Mouse (Mus musculus) G1E (cell line): ENCODE measurements around the gene Pcolce2. TPM values are rescaled to one million over a fixed set of nuclear protein-coding genes. Genes with fewer than 3 reads are reported as not detected.

Source experiments
- ATAC-seq: 2 replicates; pipeline ENCODE4 v1.8.0; 2016; ENCODE audit warnings: mild to moderate bottlenecking; ENCODE audit not compliant: insufficient number of reproducible peaks, poor library complexity, low FRiP score, severe bottlenecking; ENCODE audit errors: extremely low read depth
- DNase-seq: peaks from one replicate; pipeline ENCODE4 v3.0.0; 2012; ENCODE audit warnings: low spot score
- H3K27me3 ChIP-seq: 2 replicates; pipeline ENCODE4 v1.6.1; 2012; ENCODE audit warnings: mild to moderate bottlenecking, low read length, inconsistent platforms; ENCODE audit not compliant: insufficient read depth
- H3K36me3 ChIP-seq: replicated peaks from 2 replicates; pipeline ENCODE3; 2012; ENCODE audit warnings: mild to moderate bottlenecking, inconsistent platforms
- H3K4me1 ChIP-seq: 2 replicates; pipeline ENCODE4 v1.6.1; 2012; ENCODE audit warnings: low read depth, low read length, inconsistent platforms, mixed read lengths; ENCODE audit not compliant: insufficient read depth
- H3K4me3 ChIP-seq: 2 replicates; pipeline ENCODE4 v1.5.1; 2012; ENCODE audit warnings: low read depth, mild to moderate bottlenecking, inconsistent platforms, low read length, moderate library complexity, mixed read lengths
- H3K9me3 ChIP-seq: replicated peaks from 2 replicates; pipeline ENCODE4 v1.6.1; 2012; ENCODE audit warnings: inconsistent platforms
- CTCF ChIP-seq: IDR thresholded peaks from 2 replicates; pipeline ENCODE4 v1.5.1; 2012; ENCODE audit warnings: low read depth, low read length, inconsistent platforms, mixed read lengths
- GATA1 ChIP-seq: IDR thresholded peaks from 2 replicates; pipeline ENCODE4 v1.6.1; 2012; ENCODE audit warnings: borderline replicate concordance, low read length, inconsistent platforms, mixed read lengths
- GATA2 ChIP-seq: IDR thresholded peaks from 2 replicates; pipeline ENCODE4 v1.6.1; 2012; ENCODE audit warnings: low read depth, low read length, inconsistent platforms, borderline replicate concordance
- POLR2AphosphoS5 ChIP-seq: IDR thresholded peaks from 2 replicates; pipeline ENCODE4 v1.6.1; 2012; ENCODE audit warnings: low read depth, low read length, inconsistent platforms; ENCODE audit not compliant: insufficient replicate concordance
- TAL1 ChIP-seq: conservative IDR thresholded peaks from 2 replicates; pipeline ENCODE4 v1.6.1; 2012; ENCODE audit warnings: low read depth, low read length, inconsistent platforms, mixed read lengths
- polyA plus RNA-seq: library from polyadenylated mRNA; stranded (reverse); fragments of >175 nt; gene quantifications from 2 replicates; pipeline ENCODE4 v1.2.3, GENCODE M21; 2012
- total RNA-seq, 2 experiments: library from RNA; stranded (forward) in 1 of 2; stranded (reverse) in 1 of 2; fragments of 200-1000 nt in 1 of 2; fragments of >200 nt in 1 of 2; fragmentation: Nextera tagmentation in 1 of 2; gene quantifications; 2 replicates each; pipeline ENCODE4 v1.2.3; 2014 to 2017

Gene Pcolce2
- total and polyA plus RNA-seq, 3 experiments: 0.05 TPM; not detected in 2

DNA sequence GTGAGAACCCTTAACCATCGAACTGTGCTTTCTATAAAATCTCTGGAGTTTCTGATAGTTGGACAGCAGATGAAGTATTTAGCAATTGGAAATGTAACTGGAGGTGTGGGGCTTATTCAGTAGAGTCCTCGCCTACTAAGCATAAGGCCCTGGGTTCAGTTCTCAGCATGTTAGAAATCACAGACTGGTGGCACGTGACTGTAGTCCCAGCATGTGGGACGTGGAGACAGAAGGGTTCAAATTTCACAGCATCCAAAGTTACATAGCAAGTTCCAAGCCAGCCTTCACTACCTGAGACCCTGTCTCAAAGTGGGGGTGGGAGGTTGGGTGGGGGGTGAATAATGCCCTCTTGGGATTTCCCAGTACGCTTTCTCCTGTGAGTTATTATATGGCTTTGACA lies 30.9 kb downstream of the Pcolce2 start:
- H3K9me3 ChIP-seq: no peaks in the 10 kb centered on the region; the same call in 1 of the 2 replicates
- TF ChIP-seq GATA1 (no peak), GATA2 (no peak), TAL1 (no peak), POLR2AphosphoS5 (no peak), CTCF (no peak)
- H3K4me3 ChIP-seq: no peak overlapping the region
- ATAC-seq (no peak), DNase-seq (no peak)
- H3K36me3 ChIP-seq: no peaks in the 10 kb centered on the region
- no peaks in the 10 kb centered on the region for H3K4me1 ChIP-seq
- no peaks in the 10 kb centered on the region for H3K27me3 ChIP-seq

DNA sequence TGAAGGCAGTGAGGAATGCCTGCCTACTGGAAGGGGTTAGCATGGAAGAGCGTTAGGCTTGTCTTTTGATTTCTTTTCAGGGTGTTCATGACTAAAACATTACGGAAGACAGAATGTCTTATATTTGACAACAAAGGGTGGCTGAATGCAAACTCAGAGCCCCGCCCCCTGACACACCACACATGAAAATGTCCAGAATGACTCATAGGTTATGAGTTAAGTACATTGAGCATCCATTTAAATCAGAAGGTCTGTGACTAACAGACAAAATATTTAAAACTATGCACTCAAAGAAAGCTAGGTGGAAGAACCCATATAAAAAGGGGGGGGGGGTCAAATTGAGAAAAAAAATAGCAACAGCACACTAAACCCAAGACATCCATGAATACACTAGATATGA lies 34.9 kb downstream of the Pcolce2 start:
- peaks cover 2% of the 10 kb centered on the region for H3K9me3 ChIP-seq
- TF ChIP-seq GATA1 (no peak), TAL1 (no peak), CTCF (no peak), GATA2 (no peak), POLR2AphosphoS5 (no peak)
- no peak for DNase-seq
- no peak overlapping the region for H3K4me3 ChIP-seq
- no peaks in the 10 kb centered on the region for H3K4me1 ChIP-seq
- H3K36me3 ChIP-seq: no peaks in the 10 kb centered on the region
- H3K27me3 ChIP-seq: no peaks in the 10 kb centered on the region
- ATAC-seq: no peak

DNA sequence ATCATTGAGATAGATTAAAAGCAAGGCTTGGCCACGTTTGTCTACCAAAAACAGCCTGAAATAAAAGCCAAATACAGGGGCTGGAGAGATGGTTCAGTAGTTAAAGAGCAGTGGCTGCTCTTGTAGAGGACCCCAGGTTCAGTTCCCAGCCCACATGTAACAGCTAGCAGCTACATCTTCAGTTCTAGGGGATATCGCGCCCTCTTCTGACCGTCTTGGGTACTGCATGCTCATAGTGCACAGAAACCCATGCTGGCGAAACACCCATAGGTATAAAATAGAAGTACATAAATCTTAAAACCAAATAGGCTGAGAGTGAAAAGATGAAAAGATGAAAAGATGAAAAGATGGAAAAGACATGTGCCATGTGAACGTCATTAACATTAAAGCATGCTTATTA lies 35.4 kb downstream of the Pcolce2 start:
- no peak for DNase-seq
- ATAC-seq: no peak

DNA sequence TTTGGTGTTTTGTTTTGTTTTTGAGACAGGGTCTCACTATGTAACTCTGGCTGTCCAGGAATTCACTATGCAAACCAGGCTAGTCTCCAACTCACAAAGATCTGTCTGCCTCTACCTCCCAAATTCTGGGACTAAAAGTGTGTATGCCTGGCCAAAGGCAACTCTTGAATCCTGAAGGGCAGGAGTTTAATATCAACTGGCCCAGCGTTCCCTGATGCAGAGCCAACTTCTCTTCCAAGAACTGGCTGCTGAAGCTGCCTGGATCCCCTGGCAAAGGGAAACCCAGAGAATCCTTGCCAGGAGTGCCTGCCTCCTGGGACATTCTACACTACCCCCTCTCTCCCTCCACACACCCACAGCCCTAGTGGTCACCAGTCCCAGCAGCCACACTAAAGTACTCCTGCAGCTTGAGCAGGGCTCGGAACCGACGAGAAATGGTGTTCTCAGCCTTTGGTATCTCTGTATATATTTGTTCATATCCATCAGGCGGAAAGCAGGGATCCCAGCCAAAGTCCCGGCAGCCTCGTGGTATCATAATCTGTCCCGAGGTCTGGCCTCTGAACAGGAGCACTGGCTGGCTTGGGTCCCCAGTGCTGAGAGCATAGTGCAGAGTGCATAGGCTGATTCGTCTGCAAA lies 37.8 kb downstream of the Pcolce2 start:
- H3K4me1 ChIP-seq: no peaks in the 10 kb centered on the region
- H3K27me3 ChIP-seq: no peaks in the 10 kb centered on the region
- H3K9me3 ChIP-seq: peaks cover 2% of the 10 kb centered on the region
- no peak overlapping the region for H3K4me3 ChIP-seq
- ATAC-seq (no peak), DNase-seq (no peak)
- H3K36me3 ChIP-seq: no peaks in the 10 kb centered on the region
- TF ChIP-seq GATA1 (no peak), CTCF (no peak), TAL1 (no peak), GATA2 (no peak), POLR2AphosphoS5 (no peak)

More for the DNA sequence above, 35.4 kb downstream of the Pcolce2 start:
- H3K36me3 ChIP-seq: no peaks in the 10 kb centered on the region
- H3K4me1 ChIP-seq: no peaks in the 10 kb centered on the region
- H3K9me3 ChIP-seq: peaks cover 2% of the 10 kb centered on the region
- no peak for TF ChIP-seq GATA2
- no peak for TF ChIP-seq GATA1
- no peak for TF ChIP-seq CTCF
- no peak for TF ChIP-seq POLR2AphosphoS5
- TF ChIP-seq TAL1: no peak
- H3K4me3 ChIP-seq: no peak overlapping the region
- H3K27me3 ChIP-seq: no peaks in the 10 kb centered on the region

DNA sequence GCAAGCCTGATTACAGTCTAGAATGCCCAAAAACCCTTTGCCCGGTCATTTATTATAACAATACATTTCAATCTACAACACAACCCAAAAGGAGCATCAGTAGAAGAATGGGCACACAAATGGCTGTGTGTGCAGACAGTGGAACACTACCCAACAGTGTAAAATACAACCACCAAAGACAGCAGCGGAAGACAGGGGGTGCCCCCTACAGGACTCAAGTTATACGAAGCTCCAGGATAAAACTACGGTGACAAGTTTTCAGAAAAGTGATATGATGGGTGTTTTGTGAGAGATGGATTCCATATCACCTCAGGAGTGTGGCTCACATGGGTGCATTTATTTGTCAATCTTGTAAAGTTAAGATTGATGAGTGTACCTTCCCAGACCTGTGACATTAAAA lies 38.6 kb downstream of the Pcolce2 start:
- ATAC-seq: no peak
- Histone ChIP-seq H3K4me3 (no peak overlapping the region), H3K36me3 (no peaks in the 10 kb centered on the region), H3K27me3 (no peaks in the 10 kb centered on the region), H3K9me3 (peaks cover 2% of the 10 kb centered on the region), H3K4me1 (no peaks in the 10 kb centered on the region)
- TF ChIP-seq POLR2AphosphoS5: no peak
- TF ChIP-seq GATA1: no peak
- no peak for TF ChIP-seq CTCF
- no peak for TF ChIP-seq GATA2
- no peak for TF ChIP-seq TAL1
- no peak for DNase-seq

DNA sequence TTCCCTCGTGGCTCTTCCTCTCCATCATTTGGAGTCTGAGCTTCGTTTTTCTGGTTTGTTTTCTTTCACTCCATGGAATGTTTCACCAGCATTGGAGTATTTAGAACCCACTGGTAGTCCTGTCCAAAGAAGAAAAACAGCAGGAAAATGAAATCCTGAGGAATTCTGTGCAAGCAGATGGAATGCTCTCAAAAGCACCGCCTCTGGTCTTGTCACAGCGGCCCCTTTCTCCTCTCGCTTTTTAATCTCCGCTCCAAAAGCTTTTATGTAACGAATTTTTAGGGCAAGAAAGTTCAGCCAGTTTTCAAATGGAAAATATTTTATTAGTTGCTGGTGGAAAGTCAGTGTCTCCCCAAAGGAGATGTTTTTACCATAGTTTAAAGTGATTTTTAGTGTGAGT lies 42.6 kb downstream of the Pcolce2 start:
- H3K36me3 ChIP-seq: no peaks in the 10 kb centered on the region
- no peak overlapping the region for H3K4me3 ChIP-seq
- no peak for TF ChIP-seq GATA2
- no peak for TF ChIP-seq POLR2AphosphoS5
- TF ChIP-seq CTCF: no peak
- no peak for TF ChIP-seq GATA1
- no peak for TF ChIP-seq TAL1
- no peaks in the 10 kb centered on the region for H3K4me1 ChIP-seq
- H3K9me3 ChIP-seq: peaks cover 2% of the 10 kb centered on the region; the same call in 1 of the 2 replicates
- ATAC-seq: no peak
- DNase-seq: no peak
- no peaks in the 10 kb centered on the region for H3K27me3 ChIP-seq
